Mouse (Mus musculus) layer of hippocampus, postnatal 14 days (tissue): ENCODE results near the gene Gm10972. TPM values are rescaled to one million over a fixed set of nuclear protein-coding genes. Genes with fewer than 3 reads are reported as not detected.
A peak's percentile ranks its signal among the peaks of the same experiment; 100 is the strongest.
"Not testable (repeated sequence)": the region's sequence is repeated elsewhere in the genome, so short reads cannot be mapped to it uniquely, and the experiment has no call there.

Source experiments
- DNase-seq, 2 experiments: peaks; one replicate each; pipeline ENCODE4 v3.0.0; 2021 to 2022; ENCODE audit warnings: low spot score in 2 of 2, mixed read lengths in 1 of 2
- long read RNA-seq, 2 experiments: library from polyadenylated mRNA; stranded (forward); transcript quantifications; one replicate each; pipeline ENCODE4 v2.0.0; 2021
- total RNA-seq, 2 experiments: library from RNA; stranded (reverse); gene quantifications; 2 replicates each; pipeline ENCODE4 v1.2.3; 2021

Gm10972 gene
- not detected for total RNA-seq
- long read RNA-seq, experiment 1 = 0 reads
- long read RNA-seq, experiment 2 = 0 reads

DNA sequence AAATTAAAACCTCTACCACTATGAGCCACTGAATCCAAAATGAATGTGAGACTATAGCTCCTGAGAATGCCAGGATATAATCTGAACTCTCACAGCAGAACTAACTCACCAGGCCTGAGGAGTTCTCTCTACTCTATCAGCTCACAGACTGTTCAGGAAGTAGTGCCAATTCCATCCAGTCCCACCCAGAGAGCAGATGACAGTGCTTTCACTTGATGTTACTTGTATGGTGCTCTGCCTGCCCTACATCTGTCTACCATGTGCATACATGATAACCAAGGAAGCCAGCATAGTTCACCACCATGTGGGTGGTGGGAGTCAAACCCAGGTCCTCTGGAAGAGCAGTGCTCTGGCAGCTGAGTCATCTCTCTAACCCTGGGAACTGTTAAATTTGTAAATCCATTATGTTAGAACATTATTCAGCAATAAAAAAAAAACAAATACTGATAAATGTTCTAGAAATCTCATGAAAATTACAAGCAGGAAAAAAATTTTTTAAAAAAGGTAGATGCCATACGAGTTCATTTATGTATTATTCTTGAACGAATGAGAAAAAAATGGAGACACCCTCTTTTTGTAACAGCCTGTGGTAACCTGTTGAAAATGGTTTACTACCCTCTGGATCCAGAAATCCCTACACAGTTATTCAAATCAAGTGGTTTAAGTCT is at the start of gene Gm10972:
Gm10972 (plus strand) TSS at position 618 of the 668 bp plus-strand sequence.
- not testable (repeated sequence) for DNase-seq

DNA sequence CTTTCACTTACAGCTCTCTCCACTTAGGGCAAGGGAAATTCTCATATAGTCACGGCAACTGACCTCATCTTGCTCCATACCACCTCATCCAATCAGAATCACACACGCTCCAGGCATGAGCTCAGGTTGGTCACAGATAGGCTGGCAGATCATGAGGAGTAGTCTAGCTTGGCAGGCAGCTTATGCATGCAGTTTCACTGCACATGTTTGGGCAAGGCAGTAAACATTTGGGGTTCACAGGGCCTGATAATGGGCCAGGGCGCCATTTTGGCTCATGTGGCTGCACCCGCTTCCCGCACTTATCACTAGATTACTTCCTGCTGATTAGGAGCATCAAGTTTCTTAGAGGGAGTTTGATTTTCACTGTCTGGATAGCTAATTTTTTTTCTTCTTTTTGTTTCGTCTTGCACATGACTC is 47.0 kb upstream of the Gm10972 start:
- DNase-seq = no peak

GRCm38 (mm10) chr3:94597224-94597779 is 45.6 kb upstream of the Gm10972 start:
- no peak for DNase-seq

DNA sequence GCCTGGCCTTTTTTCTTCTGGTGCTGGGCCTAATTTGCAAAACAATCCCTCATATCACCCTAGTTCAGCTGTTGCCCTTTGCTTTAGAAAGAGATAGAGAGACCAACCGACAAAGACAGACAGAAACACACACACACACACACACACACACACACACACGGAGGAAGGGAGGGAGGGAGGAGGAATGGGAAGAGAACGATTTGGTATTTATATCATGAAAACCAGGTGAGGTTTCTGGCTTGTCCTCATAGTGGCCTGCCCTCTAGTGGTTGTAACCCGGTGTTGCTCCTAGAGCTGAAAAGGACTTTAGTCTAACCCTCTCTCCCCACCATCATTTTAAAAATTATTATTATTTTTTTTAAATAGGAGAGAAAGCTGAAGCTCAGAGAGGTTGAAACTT is 41.0 kb upstream of the Gm10972 start:
- peak in 1 of 2 experiments; percentile 40 for DNase-seq

- DNase-seq = no peak
Measured at GRCm38 (mm10) chr3:94609621-94610020, 33.3 kb upstream of the Gm10972 start.

- no peak for DNase-seq
Measured at GRCm38 (mm10) chr3:94610581-94610980, 32.3 kb upstream of the Gm10972 start.

DNA sequence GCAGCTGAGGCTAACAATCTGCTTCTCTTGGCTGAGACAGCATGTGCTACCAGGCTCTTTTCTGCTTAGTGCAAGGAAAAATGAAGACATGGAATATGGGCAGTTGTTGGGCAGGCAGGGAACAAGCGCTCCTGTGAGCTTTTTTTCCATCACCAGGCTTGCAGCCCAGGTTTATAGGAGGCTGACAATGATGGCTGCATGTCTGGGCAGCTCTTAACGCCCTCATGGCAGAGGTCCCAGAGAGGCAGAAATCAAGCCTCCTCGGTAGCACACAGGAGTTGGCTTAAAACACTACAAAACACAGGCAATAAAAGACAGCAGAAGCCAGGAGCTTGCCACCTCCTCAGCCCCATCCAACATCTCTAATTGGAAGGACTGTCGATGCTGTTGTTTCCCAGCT is 31.6 kb upstream of the Gm10972 start:
- DNase-seq = peak; percentile 20

- no peak for DNase-seq
Measured at GRCm38 (mm10) chr3:94611834-94612233, 31.1 kb upstream of the Gm10972 start.

DNA sequence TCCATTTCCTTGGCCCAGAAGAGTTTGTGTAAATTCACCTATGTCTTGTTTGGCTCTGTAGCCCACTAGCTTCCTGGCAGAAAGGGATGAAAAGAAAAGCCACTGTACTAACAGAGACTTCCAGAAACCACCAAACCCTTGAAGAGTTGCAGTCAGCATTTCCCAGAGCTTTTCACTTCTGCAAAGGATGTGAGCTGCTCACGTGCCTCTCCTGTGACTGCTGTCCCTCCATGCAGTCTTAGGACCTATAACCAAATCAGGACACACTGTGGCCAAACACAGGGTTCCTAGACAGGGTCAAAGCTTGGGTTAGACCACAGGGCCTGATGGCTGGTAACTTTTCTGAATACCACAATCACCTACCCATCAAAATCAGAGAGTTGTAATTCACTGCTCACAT is 30.6 kb upstream of the Gm10972 start:
- no peak for DNase-seq

DNA sequence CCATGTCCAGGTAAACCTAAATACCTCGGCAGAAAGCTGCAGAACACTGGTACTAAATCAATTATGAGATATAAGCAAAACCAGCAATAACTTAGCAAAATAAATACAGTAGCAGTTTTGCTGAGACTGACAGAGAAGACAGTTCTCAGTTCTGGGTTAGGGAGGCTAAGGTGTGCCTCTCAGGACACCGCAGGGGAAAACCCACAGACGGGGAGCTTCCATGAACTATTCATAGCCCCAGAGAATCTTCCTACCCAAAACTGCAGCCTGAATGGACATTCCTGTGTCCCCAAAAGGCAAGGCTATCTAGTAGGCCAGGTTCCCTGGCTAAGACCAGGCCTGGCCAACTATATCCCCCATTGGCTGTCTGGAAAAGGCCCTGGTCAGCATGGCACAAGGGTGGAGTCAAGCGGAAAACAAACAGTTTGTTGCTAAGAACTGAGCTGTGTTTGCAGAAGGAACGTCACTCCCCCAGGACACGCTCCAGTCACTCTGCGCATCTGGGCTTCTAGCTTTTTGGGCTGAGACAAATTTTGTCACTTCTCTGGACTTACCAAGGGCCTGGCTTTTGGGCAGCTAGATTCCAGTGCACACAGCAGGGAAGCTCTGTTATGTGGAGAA is 29.5 kb upstream of the Gm10972 start:
- DNase-seq = no peak

DNA sequence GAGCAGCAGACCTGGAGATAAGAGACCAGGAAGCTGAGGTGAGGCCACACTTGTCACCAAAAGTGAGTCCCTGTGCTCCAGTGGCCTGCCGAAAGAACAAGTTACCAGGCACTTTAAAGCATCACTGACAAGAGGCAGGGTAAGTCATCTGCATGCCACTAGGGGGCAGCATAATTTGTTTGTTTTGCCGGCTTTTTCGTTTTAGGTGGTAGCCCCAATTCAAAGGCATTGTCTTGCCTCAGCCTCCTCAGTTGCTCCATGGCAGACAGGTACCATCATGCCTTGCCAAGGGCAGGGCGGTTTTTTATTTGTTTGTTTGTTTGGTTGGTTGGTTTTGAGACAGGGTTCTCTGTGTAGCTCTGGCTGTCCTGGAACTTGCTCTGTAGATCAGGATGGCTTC is 26.2 kb upstream of the Gm10972 start:
- DNase-seq = peak in 1 of 2 experiments; percentile 18

- no peak for DNase-seq
Measured at GRCm38 (mm10) chr3:94621740-94622507, 21.0 kb upstream of the Gm10972 start.

- no peak for DNase-seq
Measured at GRCm38 (mm10) chr3:94622550-94622949, 20.4 kb upstream of the Gm10972 start.

DNA sequence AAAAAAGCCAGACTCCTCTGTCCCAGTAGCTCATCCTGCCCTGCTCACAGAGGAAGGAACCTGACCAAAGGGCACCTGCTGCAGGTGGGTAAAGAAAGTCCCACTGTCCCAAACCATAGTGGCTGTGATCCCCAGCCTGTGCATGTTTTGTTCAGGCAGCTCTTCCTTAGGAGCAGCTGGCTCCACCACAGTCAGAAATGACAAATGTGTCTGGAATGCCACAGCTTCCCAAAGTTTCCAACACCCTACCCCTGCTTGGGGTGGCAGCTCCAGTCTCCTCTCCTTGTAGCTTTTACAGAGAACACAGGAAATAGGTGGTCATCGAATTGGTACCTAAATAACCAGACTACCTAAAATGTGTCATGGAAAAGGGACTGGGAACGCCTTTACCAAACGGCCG is 18.6 kb upstream of the Gm10972 start:
- DNase-seq = no peak

DNA sequence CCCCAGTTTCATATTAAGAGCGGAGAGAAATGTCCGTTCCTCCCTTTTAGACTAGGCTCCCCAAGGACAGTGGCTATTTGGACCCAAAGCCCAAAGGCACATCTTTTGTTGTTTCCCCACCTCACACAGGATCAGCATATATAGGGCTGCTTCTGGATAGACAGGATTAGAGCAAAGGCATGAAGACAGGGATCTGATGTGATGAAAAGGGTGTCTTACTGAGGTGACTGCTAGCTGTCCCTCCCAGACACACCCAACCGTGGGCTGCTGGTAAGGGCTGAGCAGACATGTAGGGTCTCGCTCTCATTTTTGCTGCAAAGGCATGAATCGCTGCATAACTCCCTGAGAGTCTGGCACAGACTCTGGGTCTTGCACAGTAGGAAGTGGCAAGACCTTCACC is 14.2 kb upstream of the Gm10972 start:
- DNase-seq = no peak

DNA sequence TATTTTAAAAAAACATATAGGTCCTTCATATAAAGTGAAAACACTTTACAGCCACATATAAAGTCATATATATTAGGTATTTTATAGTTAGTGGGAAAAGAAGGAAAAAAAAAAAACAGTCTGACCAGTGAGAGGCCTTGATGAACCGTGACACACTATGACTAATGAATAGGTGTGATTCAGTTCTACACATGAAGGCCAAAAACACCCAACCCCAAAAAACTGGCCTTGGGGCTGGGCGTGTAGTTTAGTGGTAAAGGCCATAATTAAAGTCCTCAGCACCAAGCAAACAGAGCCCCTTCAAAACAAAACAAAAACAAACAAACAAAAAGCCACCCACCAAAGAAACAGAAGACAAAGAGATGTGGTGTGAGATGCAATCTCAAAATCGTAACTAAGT is 13.0 kb upstream of the Gm10972 start:
- no peak for DNase-seq

GRCm38 (mm10) chr3:94648755-94649590 is 6.1 kb downstream of the Gm10972 start:
- DNase-seq = no peak

GRCm38 (mm10) chr3:94650409-94650808 is 7.5 kb downstream of the Gm10972 start:
- no peak for DNase-seq

- DNase-seq = not testable (repeated sequence)
Measured at GRCm38 (mm10) chr3:94653967-94654366, 11.1 kb downstream of the Gm10972 start.

- not testable (repeated sequence) for DNase-seq
Measured at GRCm38 (mm10) chr3:94657852-94658739, 15.2 kb downstream of the Gm10972 start.
